Mouse (Mus musculus): ENCODE measurements around the gene Coa7. TPM values are rescaled to one million over a fixed set of nuclear protein-coding genes. Genes with fewer than 3 reads are reported as not detected.

Coa7 gene
- polyA plus RNA-seq (2014; fragmentation: Illumina TruSeq; extraction: RNeasy Lipid Tissue Mini Kit (QIAGEN cat#74804); ENCODE audit: low read depth, low replicate concordance): 5.5 TPM

DNA sequence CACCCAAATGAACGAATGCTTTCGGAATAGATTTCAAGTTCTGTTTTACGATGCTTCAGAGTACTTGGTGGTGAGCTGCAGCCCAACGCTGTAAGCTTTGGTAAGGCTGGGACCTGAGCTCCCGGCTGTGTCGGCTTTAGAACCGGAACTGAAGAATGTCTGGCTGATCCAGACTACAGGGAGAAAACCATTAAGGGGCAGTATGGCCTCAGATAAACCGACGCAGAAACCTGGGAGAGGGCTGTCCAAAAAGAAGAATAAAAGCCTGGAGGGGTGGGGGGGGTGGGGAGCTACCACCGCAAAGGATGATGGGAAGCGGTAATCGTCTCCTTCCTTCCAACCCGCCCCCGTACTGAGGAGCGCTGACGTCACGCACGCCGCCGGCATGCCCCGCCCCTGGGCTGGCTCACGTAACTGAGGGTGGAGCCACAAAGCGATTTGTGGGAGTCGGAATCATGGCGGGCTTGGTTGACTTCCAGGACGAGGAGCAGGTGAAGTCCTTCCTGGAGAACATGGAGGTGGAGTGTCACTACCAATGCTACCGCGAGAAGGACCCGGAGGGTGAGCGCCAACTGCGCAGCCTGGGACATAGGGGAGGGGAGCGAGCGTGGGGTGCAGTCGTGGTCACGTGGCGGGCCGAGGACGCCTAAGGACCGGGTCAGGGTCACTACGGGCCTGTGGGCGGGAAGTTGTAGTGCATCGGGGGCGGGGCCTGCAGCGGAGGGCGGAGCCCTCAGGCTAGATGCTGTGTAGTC lies at the start of gene Coa7:
Gene Coa7, plus strand, starts transcription at position 411 of the 755 bp plus-strand sequence.

GRCm38 (mm10) chr4:108300670-108301373 lies 27.1 kb upstream of the Coa7 start, which contains the start of gene Zyg11b:
Zyg11b (minus strand) TSS chr4:108301096.

DNA sequence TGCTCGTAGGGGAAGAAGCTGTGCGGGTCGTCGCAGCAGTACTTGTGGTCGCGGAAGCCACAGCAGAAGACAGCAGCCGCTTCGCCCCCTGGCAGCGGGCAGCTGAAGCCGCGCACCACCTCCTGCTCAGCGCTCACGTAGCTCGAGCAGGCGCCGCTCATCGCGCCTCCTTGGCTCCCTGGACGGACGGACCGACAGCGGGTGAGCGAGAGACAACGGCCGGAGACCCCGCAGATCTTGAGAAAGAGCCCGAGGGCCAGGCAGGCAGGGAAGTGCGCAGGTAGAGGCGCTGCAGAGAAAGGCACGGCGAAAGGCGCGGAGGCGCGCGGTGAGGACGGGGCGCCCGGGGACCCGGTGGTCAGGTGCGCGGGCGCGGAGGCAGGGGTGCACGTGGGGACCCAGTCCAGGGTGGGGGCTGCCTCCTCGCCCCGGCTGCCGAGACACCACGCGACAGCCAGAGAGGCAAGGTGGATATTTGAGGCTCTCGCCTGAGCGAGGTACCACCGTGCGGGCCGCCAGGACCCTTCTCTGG lies 55.3 kb downstream of the Coa7 start, which contains the start of gene Shisal2a:
Gene Shisal2a, minus strand, starts transcription at position 167 of the 532 bp plus-strand sequence.

Other genes starting within 250 kb of the Coa7 start
- gene Podn, start 231.7 kb upstream of the Coa7 start, polyA plus RNA-seq (2014; fragmentation: Illumina TruSeq; extraction: RNeasy Lipid Tissue Mini Kit (QIAGEN cat#74804); ENCODE audit: low read depth, low replicate concordance): 1.2 TPM
- 1,099 TPM for gene Scp2, start 183.1 kb upstream of the Coa7 start, polyA plus RNA-seq (2014; fragmentation: Illumina TruSeq; extraction: RNeasy Lipid Tissue Mini Kit (QIAGEN cat#74804); ENCODE audit: low read depth, low replicate concordance)
- 42.0 TPM for gene Echdc2, start 162.7 kb upstream of the Coa7 start, polyA plus RNA-seq (2014; fragmentation: Illumina TruSeq; extraction: RNeasy Lipid Tissue Mini Kit (QIAGEN cat#74804); ENCODE audit: low read depth, low replicate concordance)
- gene Zyg11a, start 110.1 kb upstream of the Coa7 start, polyA plus RNA-seq (2014; fragmentation: Illumina TruSeq; extraction: RNeasy Lipid Tissue Mini Kit (QIAGEN cat#74804); ENCODE audit: low read depth, low replicate concordance): not detected
- 48.2 TPM for gene Zyg11b, start 27.0 kb upstream of the Coa7 start, polyA plus RNA-seq (2014; fragmentation: Illumina TruSeq; extraction: RNeasy Lipid Tissue Mini Kit (QIAGEN cat#74804); ENCODE audit: low read depth, low replicate concordance)
- not detected for gene Shisal2a, start 55.2 kb downstream of the Coa7 start, polyA plus RNA-seq (2014; fragmentation: Illumina TruSeq; extraction: RNeasy Lipid Tissue Mini Kit (QIAGEN cat#74804); ENCODE audit: low read depth, low replicate concordance)
- not detected for gene Gpx7, start 78.8 kb downstream of the Coa7 start, polyA plus RNA-seq (2014; fragmentation: Illumina TruSeq; extraction: RNeasy Lipid Tissue Mini Kit (QIAGEN cat#74804); ENCODE audit: low read depth, low replicate concordance)
- gene Tut4, start 131.3 kb downstream of the Coa7 start, polyA plus RNA-seq (2014; fragmentation: Illumina TruSeq; extraction: RNeasy Lipid Tissue Mini Kit (QIAGEN cat#74804); ENCODE audit: low read depth, low replicate concordance): 34.4 TPM